Mouse (Mus musculus): ENCODE results near the gene Haus4. TPM values are rescaled to one million over a fixed set of nuclear protein-coding genes. Genes with fewer than 3 reads are reported as not detected.

Gene Haus4
- total and polyA plus RNA-seq, 2 experiments from 2014 or later: 13.7 to 14.3 TPM

- Histone ChIP-seq H3K27ac (ENCODE audit: low read depth, low read length) (no peak overlapping the region), H3K36me3 (ENCODE audit: insufficient read depth, low read length) (no peaks in the 10 kb centered on the region), H3K9me3 (ENCODE audit: low read length) (no peaks in the 10 kb centered on the region), H3K4me3 (ENCODE audit: low read depth, low read length) (no peak overlapping the region), H3K4me2 (ENCODE audit: low read depth, low read length, poor library complexity, severe bottlenecking) (no peak overlapping the region), H3K27me3 (ENCODE audit: insufficient read depth, low read length) (no peaks in the 10 kb centered on the region), H3K9ac (replicated peaks; ENCODE audit: low read length, poor library complexity, severe bottlenecking) (no peak overlapping the region), H3K4me1 (ENCODE audit: insufficient read depth, low read length) (no peaks in the 10 kb centered on the region)
- WGBS: 86% methylated on average over 14 of the region's 14 CpGs
- no peak for ATAC-seq (ENCODE audit: low FRiP score)
- no peak for TF ChIP-seq CTCF (IDR thresholded peaks at IDR 0.05)
- DNase-seq (ENCODE audit: low spot score): no peak
Measured at GRCm38 (mm10) chr14:54496706-54497105, 57.7 kb downstream of the Haus4 start.

DNA sequence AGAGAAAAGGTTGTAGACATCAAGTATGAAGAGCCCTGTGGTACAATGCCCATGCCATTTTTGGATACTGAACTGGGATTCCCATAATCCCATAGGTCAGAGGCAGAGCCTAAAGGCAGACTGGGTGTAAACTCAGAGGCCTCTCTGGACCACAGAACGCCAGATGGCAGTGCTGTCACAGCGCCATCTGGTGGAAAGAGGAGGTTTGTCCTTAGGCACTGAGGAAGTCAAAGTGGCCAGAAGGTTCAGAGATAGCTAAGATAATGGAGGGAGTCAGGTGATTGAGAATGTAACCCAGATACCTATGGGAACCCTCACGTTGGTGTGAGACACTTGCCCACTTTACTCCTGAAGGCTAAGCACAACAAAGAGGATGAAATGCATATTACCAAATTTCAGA is 60.2 kb downstream of the Haus4 start:
- DNase-seq (ENCODE audit: low spot score): peak; percentile 75
- ATAC-seq (ENCODE audit: low FRiP score): no peak
- WGBS: 1% methylated on average over 3 of the region's 3 CpGs

GRCm38 (mm10) chr14:54493236-54493635 is 61.2 kb downstream of the Haus4 start:
- no peak overlapping the region for H3K4me2 ChIP-seq (ENCODE audit: low read depth, low read length, poor library complexity, severe bottlenecking)
- ATAC-seq (ENCODE audit: low FRiP score) (no peak), DNase-seq (ENCODE audit: low spot score) (no peak)
- TF ChIP-seq CTCF (IDR thresholded peaks at IDR 0.05): no peak
- H3K36me3 ChIP-seq (ENCODE audit: insufficient read depth, low read length): no peaks in the 10 kb centered on the region
- WGBS: 93% methylated on average over 5 of the region's 5 CpGs
- H3K4me1 ChIP-seq (ENCODE audit: insufficient read depth, low read length): no peaks in the 10 kb centered on the region
- no peak overlapping the region for H3K9ac ChIP-seq (replicated peaks; ENCODE audit: low read length, poor library complexity, severe bottlenecking)
- no peaks in the 10 kb centered on the region for H3K9me3 ChIP-seq (ENCODE audit: low read length)
- no peak overlapping the region for H3K27ac ChIP-seq (ENCODE audit: low read depth, low read length)
- no peak overlapping the region for H3K4me3 ChIP-seq (ENCODE audit: low read depth, low read length)
- no peaks in the 10 kb centered on the region for H3K27me3 ChIP-seq (ENCODE audit: insufficient read depth, low read length)

More for the DNA sequence above, 60.2 kb downstream of the Haus4 start:
- H3K36me3 ChIP-seq (ENCODE audit: insufficient read depth, low read length): no peaks in the 10 kb centered on the region
- no peaks in the 10 kb centered on the region for H3K4me1 ChIP-seq (ENCODE audit: insufficient read depth, low read length)
- no peaks in the 10 kb centered on the region for H3K9me3 ChIP-seq (ENCODE audit: low read length)
- no peak overlapping the region for H3K4me3 ChIP-seq (ENCODE audit: low read depth, low read length)
- H3K27me3 ChIP-seq (ENCODE audit: insufficient read depth, low read length): no peaks in the 10 kb centered on the region
- H3K4me2 ChIP-seq (ENCODE audit: low read depth, low read length, poor library complexity, severe bottlenecking): no peak overlapping the region
- peak; percentile 85 for TF ChIP-seq CTCF (IDR thresholded peaks at IDR 0.05)
- no peak overlapping the region for H3K27ac ChIP-seq (ENCODE audit: low read depth, low read length)
- H3K9ac ChIP-seq (replicated peaks; ENCODE audit: low read length, poor library complexity, severe bottlenecking): no peak overlapping the region

GRCm38 (mm10) chr14:54492345-54493131 is 61.9 kb downstream of the Haus4 start:
- 74% methylated on average over 18 of the region's 18 CpGs for WGBS
- DNase-seq (ENCODE audit: low spot score): no peak
- no peak overlapping the region for H3K4me3 ChIP-seq (ENCODE audit: low read depth, low read length)
- H3K4me2 ChIP-seq (ENCODE audit: low read depth, low read length, poor library complexity, severe bottlenecking): no peak overlapping the region
- H3K9me3 ChIP-seq (ENCODE audit: low read length): no peaks in the 10 kb centered on the region
- H3K27ac ChIP-seq (ENCODE audit: low read depth, low read length): no peak overlapping the region
- ATAC-seq (ENCODE audit: low FRiP score): no peak
- H3K36me3 ChIP-seq (ENCODE audit: insufficient read depth, low read length): no peaks in the 10 kb centered on the region
- no peaks in the 10 kb centered on the region for H3K4me1 ChIP-seq (ENCODE audit: insufficient read depth, low read length)
- no peak for TF ChIP-seq CTCF (IDR thresholded peaks at IDR 0.05)
- H3K27me3 ChIP-seq (ENCODE audit: insufficient read depth, low read length): no peaks in the 10 kb centered on the region
- no peak overlapping the region for H3K9ac ChIP-seq (replicated peaks; ENCODE audit: low read length, poor library complexity, severe bottlenecking)

Other genes with a start within 250 kb of the Haus4 start
- 89.2 and 93.9 TPM in 2 replicates for gene Oxa1l, start 193.8 kb downstream of the Haus4 start, total RNA-seq (2014; rRNA removed)
- 68.5 and 71.7 TPM in 2 replicates for gene Oxa1l, start 193.8 kb downstream of the Haus4 start, polyA plus RNA-seq (2015; fragmentation: Nextera tagmentation; extraction: Ambion mirVana)
- gene Slc7a7, start 136.8 kb downstream of the Haus4 start, total RNA-seq (2014; rRNA removed): 3.9 and 7.7 TPM in 2 replicates
- 2.4 and 2.9 TPM in 2 replicates for gene Slc7a7, start 136.8 kb downstream of the Haus4 start, polyA plus RNA-seq (2015; fragmentation: Nextera tagmentation; extraction: Ambion mirVana)
- 98.6 and 104 TPM in 2 replicates for gene Mrpl52, start 127.7 kb downstream of the Haus4 start, total RNA-seq (2014; rRNA removed)
- 296 and 303 TPM in 2 replicates for gene Mrpl52, start 127.7 kb downstream of the Haus4 start, polyA plus RNA-seq (2015; fragmentation: Nextera tagmentation; extraction: Ambion mirVana)
- 46.4 and 48.9 TPM in 2 replicates for gene Mmp14, start 123.0 kb downstream of the Haus4 start, total RNA-seq (2014; rRNA removed)
- gene Mmp14, start 123.0 kb downstream of the Haus4 start, polyA plus RNA-seq (2015; fragmentation: Nextera tagmentation; extraction: Ambion mirVana): 40.6 and 41.8 TPM in 2 replicates
- gene Lrp10, start 90.5 kb downstream of the Haus4 start, total RNA-seq (2014; rRNA removed): 40.2 and 42.1 TPM in 2 replicates
- gene Lrp10, start 90.5 kb downstream of the Haus4 start, polyA plus RNA-seq (2015; fragmentation: Nextera tagmentation; extraction: Ambion mirVana): 29.7 and 31.9 TPM in 2 replicates
- gene Rem2, start 78.5 kb downstream of the Haus4 start, total RNA-seq (2014; rRNA removed): 35.6 and 47.4 TPM in 2 replicates
- 33.0 and 34.0 TPM in 2 replicates for gene Rem2, start 78.5 kb downstream of the Haus4 start, polyA plus RNA-seq (2015; fragmentation: Nextera tagmentation; extraction: Ambion mirVana)
- 79.6 and 92.9 TPM in 2 replicates for gene Prmt5, start 37.1 kb downstream of the Haus4 start, total RNA-seq (2014; rRNA removed)
- gene Prmt5, start 37.1 kb downstream of the Haus4 start, polyA plus RNA-seq (2015; fragmentation: Nextera tagmentation; extraction: Ambion mirVana): 83.4 and 85.2 TPM in 2 replicates
- 8.1 and 8.2 TPM in 2 replicates for gene Ajuba, start 22.9 kb upstream of the Haus4 start, total RNA-seq (2014; rRNA removed)
- gene Ajuba, start 22.9 kb upstream of the Haus4 start, polyA plus RNA-seq (2015; fragmentation: Nextera tagmentation; extraction: Ambion mirVana): 3.5 and 3.9 TPM in 2 replicates
- gene 4931414P19Rik, start 51.4 kb upstream of the Haus4 start, total RNA-seq (2014; rRNA removed): 4.6 and 8.7 TPM in 2 replicates
- 2.2 and 2.8 TPM in 2 replicates for gene 4931414P19Rik, start 51.4 kb upstream of the Haus4 start, polyA plus RNA-seq (2015; fragmentation: Nextera tagmentation; extraction: Ambion mirVana)
- 157 and 197 TPM in 2 replicates for gene Psmb5, start 63.4 kb upstream of the Haus4 start, total RNA-seq (2014; rRNA removed)
- gene Psmb5, start 63.4 kb upstream of the Haus4 start, polyA plus RNA-seq (2015; fragmentation: Nextera tagmentation; extraction: Ambion mirVana): 404 and 427 TPM in 2 replicates
- gene Psmb11, start 66.8 kb upstream of the Haus4 start, total RNA-seq (2014; rRNA removed): not detected in 2 replicates
- gene Psmb11, start 66.8 kb upstream of the Haus4 start, polyA plus RNA-seq (2015; fragmentation: Nextera tagmentation; extraction: Ambion mirVana): 0.27 TPM in 1 of 2 replicates, not detected in the other
- not detected in 2 replicates for gene Gm17606, start 86.3 kb upstream of the Haus4 start, total RNA-seq (2014; rRNA removed)
- not detected in 2 replicates for gene Gm17606, start 86.3 kb upstream of the Haus4 start, polyA plus RNA-seq (2015; fragmentation: Nextera tagmentation; extraction: Ambion mirVana)
- 45.3 and 49.7 TPM in 2 replicates for gene Cdh24, start 86.7 kb upstream of the Haus4 start, total RNA-seq (2014; rRNA removed)
- 8.5 and 9.0 TPM in 2 replicates for gene Cdh24, start 86.7 kb upstream of the Haus4 start, polyA plus RNA-seq (2015; fragmentation: Nextera tagmentation; extraction: Ambion mirVana)
- 44.2 and 46.5 TPM in 2 replicates for gene 1700123O20Rik, start 131.6 kb upstream of the Haus4 start, total RNA-seq (2014; rRNA removed)
- gene 1700123O20Rik, start 131.6 kb upstream of the Haus4 start, polyA plus RNA-seq (2015; fragmentation: Nextera tagmentation; extraction: Ambion mirVana): 61.1 and 67.6 TPM in 2 replicates
- gene Acin1, start 132.3 kb upstream of the Haus4 start, total RNA-seq (2014; rRNA removed): 118 and 122 TPM in 2 replicates
- gene Acin1, start 132.3 kb upstream of the Haus4 start, polyA plus RNA-seq (2015; fragmentation: Nextera tagmentation; extraction: Ambion mirVana): 91.7 and 108 TPM in 2 replicates
- not detected in 2 replicates for gene Gm29776, start 144.2 kb upstream of the Haus4 start, total RNA-seq (2014; rRNA removed)
- gene Gm29776, start 144.2 kb upstream of the Haus4 start, polyA plus RNA-seq (2015; fragmentation: Nextera tagmentation; extraction: Ambion mirVana): 0.07 and 0.31 TPM in 2 replicates
- gene Cebpe, start 157.6 kb upstream of the Haus4 start, total RNA-seq (2014; rRNA removed): not detected in 2 replicates
- gene Cebpe, start 157.6 kb upstream of the Haus4 start, polyA plus RNA-seq (2015; fragmentation: Nextera tagmentation; extraction: Ambion mirVana): not detected in 2 replicates
- 10.3 and 11.3 TPM in 2 replicates for gene Slc7a8, start 227.3 kb upstream of the Haus4 start, total RNA-seq (2014; rRNA removed)
- 8.8 and 9.7 TPM in 2 replicates for gene Slc7a8, start 227.3 kb upstream of the Haus4 start, polyA plus RNA-seq (2015; fragmentation: Nextera tagmentation; extraction: Ambion mirVana)